11 mouse cellular contexts compared by ENCODE assay signal in genomic region chr12:102339085-102339484, GRCm38 (mm10). TPM values are rescaled to one million over a fixed set of nuclear protein-coding genes. Genes with fewer than 3 reads are reported as not detected.
DNase-seq lines count a peak whose midpoint lies in the region; ATAC-seq and TF ChIP-seq lines count a peak whose summit lies in the region.
"Had no signal": no experiment of that assay in that cellular context is flagged by ENCODE, and none has a peak within 500 bp of the region (broad histone marks: within the 10 kb centered on the region; RNA-seq: fewer than 3 reads in every experiment).

No protein-coding gene starts in this region.

- H3K4me1 ChIP-seq in cerebellum, adult 2 months (ENCODE audit: control insufficient read depth, insufficient read depth, low read length), result no peaks in the 10 kb centered on the region
- no peaks in the 10 kb centered on the region for H3K4me1 ChIP-seq in MEL (ENCODE audit: control insufficient read depth in 1 of 2, insufficient read depth in 2 of 2, low read length in 2 of 2)
- H3K4me1 ChIP-seq: hindbrain, embryonic 12.5 days; midbrain, embryonic 12.5 days had no signal

- TF ChIP-seq RAD21 in MEL (IDR thresholded peaks at IDR 0.05; ENCODE audit: low read depth, low read length), result peak; percentile 58

- no peak overlapping the region for H3K4me3 ChIP-seq in cerebellum, adult 2 months (replicated peaks; ENCODE audit: insufficient read depth, low read depth, low read length)
- no peak overlapping the region for H3K4me3 ChIP-seq in left cerebral cortex, adult 2 months
- no peak overlapping the region for H3K4me3 ChIP-seq in MEL (ENCODE audit: control insufficient read depth in 1 of 2, insufficient read depth in 1 of 2, low read depth in 2 of 2, low read length in 2 of 2)
- H3K4me3 ChIP-seq: hindbrain, embryonic 12.5 days; liver, embryonic 13.5 days; midbrain, embryonic 12.5 days had no signal

- H3K9ac ChIP-seq in MEL (ENCODE audit: control insufficient read depth, low read depth, low read length, poor library complexity, severe bottlenecking), result no peak overlapping the region
- H3K9ac ChIP-seq: hindbrain, embryonic 12.5 days; liver, embryonic 13.5 days; midbrain, embryonic 12.5 days had no signal

- TF ChIP-seq CTCF in cerebellum, adult 2 months (IDR thresholded peaks at IDR 0.05; ENCODE audit: borderline replicate concordance, insufficient read depth, low read depth, low read length), result peak; percentile 25; the same call in 1 of the 2 replicates
- peak; percentile 48 for TF ChIP-seq CTCF in left cerebral cortex, adult 2 months (IDR thresholded peaks at IDR 0.05)
- TF ChIP-seq CTCF in MEL (IDR thresholded peaks at IDR 0.05 in 2 of 3, conservative IDR thresholded peaks at IDR 0.05 in 1 of 3; ENCODE audit: control insufficient read depth in 1 of 3, insufficient read depth in 1 of 3, low read depth in 2 of 3, low read length in 3 of 3, poor library complexity in 1 of 3, severe bottlenecking in 1 of 3), result peak in 2 of 3 experiments; percentile 18 to 48; a peak in 2 of 6 replicates

- WGBS in cerebellum, adult 2 months, result 65% methylated on average over 2 of the region's 2 CpGs

- DNase-seq in cerebellum, adult 2 months, result no peak
- no peak for DNase-seq in cerebellum, postnatal 10 days
- no peak for DNase-seq in left cerebral cortex, adult 2 months (ENCODE audit: extremely low spot score in 1 of 2, low spot score in 2 of 2)
- no peak for DNase-seq in left cerebral cortex, adult 18-20 months (ENCODE audit: low spot score in 2 of 2)
- DNase-seq in MEL (ENCODE audit: low read depth, low spot score), result no peak
- DNase-seq in adrenal gland, postnatal 36 days, result no peak
- DNase-seq: liver, embryonic 13.5 days had no signal

- no peak overlapping the region for H3K27ac ChIP-seq in cerebellum, adult 2 months (ENCODE audit: insufficient read depth, low read length)
- H3K27ac ChIP-seq in left cerebral cortex, adult 2 months, result no peak overlapping the region
- no peak overlapping the region for H3K27ac ChIP-seq in MEL (ENCODE audit: control insufficient read depth, low read depth, low read length)
- H3K27ac ChIP-seq: hindbrain, embryonic 12.5 days; liver, embryonic 13.5 days; midbrain, embryonic 12.5 days had no signal

- no peak for TF ChIP-seq POLR2A in cerebellum, adult 2 months (IDR thresholded peaks at IDR 0.05; ENCODE audit: borderline replicate concordance, insufficient read depth, low read length)
- TF ChIP-seq POLR2A in MEL (IDR thresholded peaks at IDR 0.05; ENCODE audit: control insufficient read depth in 1 of 2, insufficient read depth in 1 of 2, low read depth in 1 of 2, low read length in 2 of 2, poor library complexity in 1 of 2), result no peak

- H3K36me3 ChIP-seq in MEL (ENCODE audit: control insufficient read depth in 1 of 2, insufficient read depth in 2 of 2, low read length in 2 of 2), result no peaks in the 10 kb centered on the region
- H3K36me3 ChIP-seq: hindbrain, embryonic 12.5 days; midbrain, embryonic 12.5 days had no signal

- H3K27me3 ChIP-seq in cerebellum, adult 2 months (ENCODE audit: control insufficient read depth, insufficient read depth, low read length), result no peaks in the 10 kb centered on the region
- no peaks in the 10 kb centered on the region; a peak in 1 of 4 replicates for H3K27me3 ChIP-seq in MEL (ENCODE audit: control insufficient read depth in 1 of 2, insufficient read depth in 2 of 2, low read length in 2 of 2)
- H3K27me3 ChIP-seq: hindbrain, embryonic 12.5 days; liver, embryonic 13.5 days; midbrain, embryonic 12.5 days had no signal

- no peak for TF ChIP-seq EP300 in MEL (IDR thresholded peaks at IDR 0.05; ENCODE audit: low read depth in 1 of 2, low read length in 2 of 2)

- no peaks in the 10 kb centered on the region for H3K79me2 ChIP-seq in MEL (ENCODE audit: control insufficient read depth, insufficient read depth, low read length, poor library complexity)

- ATAC-seq in monocyte, adult 5-6 weeks (replicated peaks; ENCODE audit: insufficient number of reproducible peaks, low FRiP score, low TSS enrichment, poor library complexity, severe bottlenecking), result peak; percentile 51
- ATAC-seq in frontal cortex, adult (ENCODE audit: low TSS enrichment), result no peak

- intact Hi-C loops in left cerebral cortex, adult 2 months (cut with DNase I), result no loop called here

- no peaks in the 10 kb centered on the region for H3K9me3 ChIP-seq in MEL (replicated peaks; ENCODE audit: insufficient read depth, low read length)
- H3K9me3 ChIP-seq: hindbrain, embryonic 12.5 days; liver, embryonic 13.5 days; midbrain, embryonic 12.5 days had no signal

TF ChIP-seq in MEL, 35 proteins besides CTCF, POLR2A, EP300 and RAD21:
- TF ChIP-seq CHD1 (IDR thresholded peaks at IDR 0.05; ENCODE audit: low read depth, low read length) (no peak), SMC3 (IDR thresholded peaks at IDR 0.05; ENCODE audit: low read depth, low read length) (peak; percentile 45), ELF1 (IDR thresholded peaks at IDR 0.05; ENCODE audit: low read depth, low read length) (no peak), TCF12 (IDR thresholded peaks at IDR 0.05; ENCODE audit: low read depth, low read length) (no peak), ZC3H11A (IDR thresholded peaks at IDR 0.05; ENCODE audit: low read depth, low read length) (0 out of 2 replicates have a peak, but pooled peaks have one; percentile 28)

RNA-seq across cellular contexts. Expression of gene Rin3, which starts 56.2 kb away (rescaled TPM):
- polyA plus RNA-seq in cerebellum, adult 2 months (2012; rRNA removed), result 1.1 and 1.2 TPM in 2 replicates
- 1 to 10 TPM; 3.8 to 5.9 TPM for total RNA-seq in left cerebral cortex, adult 2 months (2021)
- total RNA-seq in left cerebral cortex, adult 18-20 months (2021), result 1 to 10 TPM; 3.5 to 4.2 TPM
- 14.8 and 17.5 TPM in 2 replicates for total RNA-seq in MEL (2012; rRNA removed)
- polyA plus RNA-seq in MEL (2012; ENCODE audit: insufficient read depth in 1 of 2, insufficient read length in 2 of 2, low read depth in 1 of 2, low replicate concordance in 2 of 2, missing spikeins in 1 of 2), result 10 to 100 TPM in 1 of 2 experiments, not detected in 1; 38.9 TPM
- 60.2 to 126 TPM (median 89.9 TPM) in 3 replicates for total RNA-seq in monocyte, adult 5-6 weeks (2017)
- 10 to 100 TPM in 1 of 2 experiments, 1 to 10 TPM in 1; 8.6 to 15.8 TPM for total RNA-seq in adrenal gland, postnatal 36 days (2021)
